Mouse (Mus musculus): ENCODE results near the gene Ap2b1.

Ap2b1 gene

DNA sequence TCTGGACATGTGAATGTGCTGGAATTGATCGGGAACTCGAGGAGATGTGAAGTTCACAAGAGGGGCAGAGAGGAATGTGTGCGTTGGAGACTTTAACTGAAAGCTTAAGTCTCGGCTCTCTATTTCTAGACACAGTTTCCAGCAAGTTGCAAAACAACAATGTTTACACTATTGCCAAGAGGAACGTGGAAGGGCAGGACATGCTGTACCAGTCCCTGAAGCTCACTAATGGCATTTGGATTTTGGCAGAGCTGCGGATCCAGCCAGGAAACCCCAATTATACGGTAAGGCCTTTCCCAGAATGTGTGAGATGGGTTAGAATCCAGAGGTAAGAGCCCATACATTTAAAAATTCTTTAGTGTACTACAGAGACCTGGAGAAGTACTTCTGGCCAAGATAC is 98.8 kb downstream of the Ap2b1 start:
- DNase-seq (ENCODE audit: low read depth, low spot score): no peak

DNA sequence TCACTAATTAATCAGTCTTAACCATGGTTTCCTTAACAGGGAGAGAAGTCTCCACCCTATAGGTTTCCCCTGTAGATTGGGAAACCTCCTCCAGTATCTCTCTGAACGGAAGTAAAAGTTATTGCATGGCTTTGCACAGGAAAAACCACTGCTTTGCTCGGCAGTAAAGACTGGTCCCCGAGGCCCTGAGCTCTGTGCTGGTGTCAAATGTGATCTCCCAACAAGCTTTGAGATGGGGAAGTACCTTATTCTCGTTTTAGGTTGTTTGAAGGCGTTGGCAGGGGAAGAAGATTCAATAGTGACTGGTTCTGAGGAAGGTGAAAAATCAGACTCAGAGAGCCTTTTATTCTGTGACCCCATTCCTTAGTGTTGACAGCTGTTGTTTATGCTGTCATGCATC is 99.9 kb downstream of the Ap2b1 start:
- DNase-seq (ENCODE audit: low read depth, low spot score): no peak

DNA sequence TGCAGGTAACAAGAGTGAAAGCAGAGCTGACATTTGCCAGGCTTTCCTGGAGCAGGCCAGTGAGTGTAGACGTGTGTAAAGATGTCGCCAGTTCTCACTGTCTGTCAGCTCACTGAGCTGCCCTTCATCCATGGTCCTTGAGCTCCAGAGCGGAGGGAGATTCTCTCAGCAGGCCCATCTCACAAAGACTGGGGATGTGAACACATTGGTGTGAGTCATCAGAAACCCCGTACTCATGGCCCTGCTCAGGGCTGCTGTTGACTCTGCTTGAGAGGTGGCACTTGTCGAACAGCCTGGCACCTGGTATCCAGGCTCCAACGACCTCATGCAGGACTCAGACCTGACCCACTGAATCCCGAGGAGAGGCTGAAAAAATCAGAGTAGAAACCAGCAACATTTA is 105.0 kb downstream of the Ap2b1 start:
- DNase-seq (ENCODE audit: low read depth, low spot score): no peak

DNA sequence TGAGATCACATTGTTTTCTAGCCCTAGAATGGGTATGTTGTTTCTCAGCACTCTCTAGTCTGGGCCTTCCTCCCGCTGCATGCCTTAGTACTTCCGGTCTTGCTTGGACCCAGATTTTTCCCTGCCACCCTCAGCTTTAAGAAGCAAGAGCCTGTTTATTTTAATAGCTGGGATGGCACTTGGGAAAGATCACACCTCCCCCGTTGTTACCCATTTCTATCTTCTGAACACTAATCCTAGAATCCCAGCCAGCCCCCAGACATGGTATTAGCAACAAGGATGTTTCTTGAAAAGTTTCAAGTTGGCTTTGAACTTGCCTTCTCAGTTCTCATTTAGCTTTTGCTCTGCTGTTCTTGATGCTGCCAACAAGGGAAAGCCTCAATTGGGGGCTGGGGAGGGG is 107.6 kb downstream of the Ap2b1 start:
- DNase-seq (ENCODE audit: low read depth, low spot score): no peak

DNA sequence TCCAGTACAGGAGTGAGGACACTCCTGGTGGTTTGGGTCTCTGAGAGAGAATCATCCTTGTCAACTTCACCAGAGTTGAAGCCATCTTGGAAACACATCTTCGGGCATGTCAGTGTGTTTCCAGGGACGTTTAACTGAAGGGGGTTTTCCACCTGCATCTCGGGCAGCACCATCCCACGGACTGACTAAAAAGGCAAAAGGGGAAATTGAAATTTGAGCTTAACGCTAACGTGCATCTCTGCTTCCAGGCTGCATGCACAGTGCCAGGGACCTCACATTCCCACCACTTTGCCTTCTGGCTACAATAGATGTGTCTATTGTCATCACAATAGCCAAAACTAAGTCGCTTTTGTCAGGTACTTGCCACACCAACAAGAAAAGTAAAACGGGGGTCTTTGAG is 109.4 kb downstream of the Ap2b1 start:
- DNase-seq (ENCODE audit: low read depth, low spot score): no peak

DNA sequence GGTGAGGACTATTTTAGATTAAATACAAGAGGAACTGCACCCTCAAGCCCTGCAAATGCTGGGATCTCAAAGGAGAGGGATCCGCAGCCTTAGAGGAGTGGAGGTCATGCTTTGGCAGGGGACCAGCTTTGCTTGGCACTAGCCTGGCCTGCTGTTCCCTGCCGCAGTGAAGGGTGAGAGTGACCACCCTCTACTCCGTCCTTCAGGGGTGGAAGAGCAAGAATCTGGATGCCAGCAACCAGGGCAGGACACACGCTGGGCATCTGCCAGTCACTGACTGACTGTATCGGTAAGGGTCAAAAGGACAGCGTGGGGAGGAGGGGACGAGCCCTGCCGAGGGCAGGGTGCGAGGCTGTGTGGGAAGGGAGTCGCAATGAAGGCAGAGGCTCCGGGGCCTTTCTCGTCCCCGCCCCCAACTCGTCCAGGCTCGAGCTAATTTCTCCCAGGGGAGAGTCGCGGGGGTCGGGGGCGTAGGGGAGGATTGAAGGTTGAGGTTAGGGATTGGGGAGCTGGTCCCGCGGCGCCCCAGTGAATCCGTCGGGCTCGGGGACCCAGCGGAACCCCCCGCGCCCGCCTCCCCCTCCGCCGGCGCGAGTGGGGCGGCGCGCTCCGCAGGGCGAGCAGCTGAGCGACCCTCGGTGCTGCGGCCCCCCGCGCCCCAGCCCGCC is 110.4 kb downstream of the Ap2b1 start, which contains the start of gene Rasl10b:
Rasl10b (plus strand) TSS at position 51 of the 668 bp plus-strand sequence.
- peak; percentile 30 for DNase-seq (ENCODE audit: low read depth, low spot score)

DNA sequence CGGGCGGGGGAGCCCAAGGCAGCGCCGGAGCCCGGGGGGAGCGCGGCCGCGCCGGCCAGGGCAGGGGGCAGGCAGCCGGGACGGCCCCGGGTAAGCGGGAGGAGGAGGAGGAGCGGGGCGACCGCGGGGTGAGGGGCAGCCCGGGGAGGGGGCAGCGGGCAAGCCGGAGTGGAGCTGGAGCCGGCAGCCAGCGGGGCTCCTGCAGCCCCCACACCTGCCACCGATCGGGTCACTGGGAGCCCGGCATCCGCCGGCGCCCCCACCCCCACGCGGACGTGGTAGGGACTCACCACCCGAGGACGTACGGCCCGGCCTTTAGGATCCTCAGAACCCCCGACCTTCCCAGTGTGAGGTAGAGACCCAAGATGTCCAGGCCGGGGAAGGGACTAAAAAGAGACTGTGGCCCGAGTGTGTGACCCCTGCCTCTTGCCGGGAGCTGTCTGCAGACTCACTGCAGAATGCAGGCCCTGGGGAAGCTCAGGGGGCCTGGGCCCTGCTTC is 111.0 kb downstream of the Ap2b1 start:
- no peak for DNase-seq (ENCODE audit: low read depth, low spot score)

DNA sequence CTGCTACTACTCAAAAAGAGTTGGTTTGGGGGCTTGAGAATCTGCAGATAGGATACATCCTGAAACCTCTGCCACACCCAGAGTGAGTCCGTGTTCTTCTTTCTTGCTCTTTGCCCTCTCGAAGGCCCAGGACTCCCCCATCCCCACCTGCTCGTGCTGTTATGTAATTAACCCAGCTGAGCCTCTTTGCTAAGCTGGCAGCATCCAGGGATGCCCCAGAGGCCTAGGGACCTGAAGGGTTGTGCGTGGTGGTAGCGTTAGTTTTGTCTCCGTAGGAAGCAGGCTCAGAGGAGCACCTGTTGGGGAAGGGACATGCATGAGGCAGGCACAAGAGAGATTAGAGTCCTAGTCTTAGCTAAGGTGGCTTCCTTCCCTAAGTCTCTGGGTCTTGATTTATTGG is 111.7 kb downstream of the Ap2b1 start:
- no peak for DNase-seq (ENCODE audit: low read depth, low spot score)

DNA sequence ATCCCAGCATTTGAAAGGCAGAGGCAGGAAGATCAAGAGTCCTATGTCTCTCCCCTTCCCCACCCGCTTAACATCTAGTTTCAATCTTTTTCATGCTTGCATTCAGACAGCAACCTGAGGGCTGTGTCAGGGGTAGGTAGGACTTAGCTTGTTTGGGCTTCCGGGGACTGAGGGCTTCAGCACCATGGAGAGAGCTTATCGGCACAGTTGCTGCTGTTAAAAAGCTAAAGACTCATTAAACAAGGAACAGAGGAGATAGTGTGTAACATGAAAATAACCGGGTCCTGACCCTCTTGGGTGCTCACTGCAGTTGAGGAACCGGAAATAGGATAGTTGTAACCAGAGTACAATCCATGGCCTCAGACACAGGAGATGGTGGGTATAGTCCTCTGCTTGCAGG is 118.3 kb downstream of the Ap2b1 start:
- DNase-seq (ENCODE audit: low read depth, low spot score): no peak

DNA sequence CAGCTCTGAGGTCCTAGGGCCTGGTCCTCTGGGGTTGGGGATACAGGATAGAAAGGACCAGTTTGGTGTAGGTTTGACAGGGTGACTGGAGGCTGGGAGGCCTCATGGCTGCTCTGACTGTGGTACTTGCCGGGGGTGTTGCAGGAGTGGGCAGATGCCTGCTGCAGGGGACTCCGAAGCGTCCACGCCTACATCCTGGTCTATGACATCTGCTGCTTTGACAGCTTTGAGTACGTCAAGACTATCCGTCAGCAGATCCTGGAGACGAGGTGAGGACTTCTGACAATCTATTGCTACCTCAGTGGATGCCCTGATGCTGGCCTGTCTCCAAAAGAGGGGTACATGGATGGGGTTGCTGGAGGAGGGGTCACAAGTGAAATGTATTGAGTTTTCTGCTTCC is 118.9 kb downstream of the Ap2b1 start:
- DNase-seq (ENCODE audit: low read depth, low spot score): no peak

DNA sequence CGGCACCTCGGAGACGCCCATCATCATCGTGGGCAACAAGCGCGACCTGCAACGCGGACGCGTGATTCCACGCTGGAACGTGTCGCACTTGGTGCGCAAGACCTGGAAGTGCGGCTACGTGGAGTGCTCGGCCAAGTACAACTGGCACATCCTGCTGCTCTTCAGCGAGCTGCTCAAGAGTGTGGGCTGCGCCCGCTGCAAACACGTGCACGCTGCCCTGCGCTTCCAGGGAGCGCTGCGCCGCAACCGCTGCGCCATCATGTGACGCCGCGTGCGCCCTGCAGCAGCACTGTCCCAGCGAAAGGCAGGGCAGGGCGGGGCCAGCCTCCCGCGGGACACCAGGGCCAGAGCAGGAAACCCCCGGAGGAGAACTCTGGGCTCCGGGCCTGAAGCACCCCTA is 119.7 kb downstream of the Ap2b1 start:
- DNase-seq (ENCODE audit: low read depth, low spot score): no peak

DNA sequence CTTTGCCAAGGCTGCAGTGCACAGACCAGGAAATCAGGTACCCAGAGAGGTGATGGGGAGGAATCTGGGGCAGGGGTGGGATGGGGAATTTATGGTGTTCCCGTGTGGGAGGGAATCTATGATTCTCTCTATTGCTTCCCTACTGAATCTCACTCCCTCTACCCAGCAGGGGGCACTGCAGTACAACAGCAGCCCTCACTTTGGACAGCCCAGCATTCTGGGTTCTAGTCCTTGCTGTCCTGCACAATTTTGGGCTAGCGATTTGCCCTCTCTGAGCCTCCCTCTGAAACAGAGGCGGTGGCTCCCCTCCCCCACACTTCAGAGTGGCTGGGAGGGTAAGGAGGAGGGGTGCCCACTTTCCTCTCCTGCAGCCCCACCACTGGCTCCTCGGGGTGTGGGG is 121.5 kb downstream of the Ap2b1 start:
- no peak for DNase-seq (ENCODE audit: low read depth, low spot score)

DNA sequence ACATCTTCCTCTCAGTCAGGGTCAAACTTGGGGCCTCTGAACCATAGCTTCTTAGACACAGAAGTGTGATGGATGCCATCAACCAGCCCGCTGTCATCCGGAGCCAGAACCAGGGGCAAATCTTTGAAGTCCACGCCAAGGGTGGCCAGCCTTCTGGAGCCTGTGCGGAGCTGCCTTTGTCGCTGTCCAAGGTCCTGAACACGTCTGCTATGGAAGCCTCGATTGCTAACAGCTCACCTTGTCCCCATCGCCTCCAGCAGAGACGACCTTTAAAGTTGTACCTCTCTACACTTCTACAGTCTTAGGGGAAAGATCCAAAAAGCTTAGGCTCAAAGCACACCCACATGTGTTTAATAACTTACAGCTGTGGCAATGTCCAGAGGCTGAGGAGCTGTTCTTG is 122.5 kb downstream of the Ap2b1 start:
- no peak for DNase-seq (ENCODE audit: low read depth, low spot score)

DNA sequence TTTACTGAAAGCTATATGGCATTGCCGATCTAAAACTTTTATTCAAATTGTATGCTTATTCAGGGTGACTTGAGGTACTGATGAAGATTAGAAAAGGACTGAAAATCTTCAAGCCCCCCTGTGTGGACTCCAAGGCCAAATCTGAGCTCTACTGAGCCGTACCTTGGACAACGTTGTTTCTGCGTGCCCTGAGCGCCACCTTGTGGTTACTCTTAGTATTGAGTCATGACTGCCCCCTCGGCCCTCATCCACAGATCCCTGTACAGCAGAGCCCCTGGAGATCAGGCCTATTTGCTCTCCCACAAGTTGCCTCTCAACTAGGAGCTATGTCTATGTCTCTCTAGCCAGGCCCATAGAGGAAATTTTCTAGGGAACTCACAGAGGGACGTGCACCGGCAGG is 125.9 kb downstream of the Ap2b1 start:
- DNase-seq (ENCODE audit: low read depth, low spot score): no peak

DNA sequence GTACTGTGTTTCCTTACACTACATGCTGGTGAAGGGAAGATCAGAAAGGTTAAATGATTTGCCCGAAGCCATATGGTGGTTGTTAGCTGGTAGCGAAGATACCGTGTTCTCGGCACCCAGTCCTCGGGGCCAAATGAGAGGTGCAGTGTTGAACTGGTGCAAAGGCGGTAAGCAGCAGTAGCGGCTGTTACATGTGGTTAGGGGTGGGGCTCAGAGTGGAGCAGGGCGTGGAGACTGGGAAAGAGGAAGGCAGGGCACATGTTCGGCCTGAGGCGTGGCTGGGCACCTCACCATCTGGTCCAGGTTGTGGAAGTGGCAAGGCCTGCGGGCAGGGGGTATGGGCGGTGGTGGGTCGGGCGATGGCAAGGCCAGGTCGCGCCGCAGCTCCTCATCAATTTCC is 128.1 kb downstream of the Ap2b1 start:
- DNase-seq (ENCODE audit: low read depth, low spot score): no peak

DNA sequence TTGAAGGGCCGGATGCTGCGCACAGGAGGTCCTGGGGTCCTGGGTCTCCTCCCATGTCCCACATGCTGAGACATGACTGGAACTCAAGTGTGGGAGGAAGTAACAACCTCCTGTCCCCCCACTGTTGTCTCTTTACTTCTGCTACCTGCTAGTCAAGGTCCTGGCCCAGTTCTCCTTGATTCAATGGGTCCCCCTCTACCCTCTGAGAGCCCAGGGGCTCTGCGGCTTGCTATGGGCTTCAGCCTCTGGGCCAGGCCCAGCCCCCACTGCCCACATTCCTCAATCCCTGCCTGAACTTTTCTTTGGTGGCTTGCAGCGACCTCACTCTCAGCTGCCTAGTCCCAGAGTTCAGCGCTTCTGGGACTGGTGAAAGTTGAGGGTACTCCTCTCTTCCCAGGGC is 130.5 kb downstream of the Ap2b1 start, which contains the start of gene Gas2l2:
Gas2l2 (minus strand) TSS at position 101 of the 400 bp plus-strand sequence.
- no peak for DNase-seq (ENCODE audit: low read depth, low spot score)

DNA sequence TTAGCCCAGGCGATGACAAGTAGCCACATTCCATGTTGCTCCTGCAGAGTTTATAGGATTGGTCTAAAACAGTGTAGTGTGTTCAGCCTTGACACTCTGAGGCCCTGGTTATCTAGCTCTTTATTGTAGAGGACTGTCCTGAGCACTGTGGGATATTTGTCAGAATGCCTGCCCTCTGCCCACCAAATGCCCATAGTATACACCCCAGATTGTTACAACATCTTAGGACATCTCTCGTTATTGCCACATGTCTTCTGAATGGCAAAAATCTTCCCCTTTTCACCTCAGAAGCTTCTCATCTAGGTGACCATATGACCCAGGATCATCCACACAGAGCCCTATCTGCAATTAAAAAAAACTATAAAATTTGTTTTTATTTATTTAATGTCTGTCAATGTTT is 133.7 kb downstream of the Ap2b1 start:
- no peak for DNase-seq (ENCODE audit: low read depth, low spot score)

DNA sequence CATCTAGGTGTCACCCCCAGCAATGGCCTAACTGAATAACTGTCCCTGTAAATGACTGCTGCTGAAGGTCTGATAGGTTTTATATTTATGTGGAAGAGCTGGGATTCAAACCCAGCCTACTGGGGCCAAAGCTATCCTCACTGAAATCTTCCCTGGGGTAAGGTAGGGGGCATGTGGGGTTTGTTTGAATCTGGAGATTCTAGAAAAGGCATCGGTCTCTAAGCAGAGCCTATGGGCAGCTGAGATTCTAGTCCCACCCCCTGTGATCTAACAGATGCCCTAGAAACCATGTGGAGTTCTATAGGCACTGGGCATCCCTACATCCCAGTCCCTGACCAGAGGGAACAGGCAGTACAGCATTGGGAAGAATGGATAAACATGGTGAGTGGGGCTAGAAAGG is 138.6 kb downstream of the Ap2b1 start, which contains the start of gene 1700020L24Rik:
1700020L24Rik (plus strand) TSS at position 301 of the 400 bp plus-strand sequence.
- DNase-seq (ENCODE audit: low read depth, low spot score): no peak

DNA sequence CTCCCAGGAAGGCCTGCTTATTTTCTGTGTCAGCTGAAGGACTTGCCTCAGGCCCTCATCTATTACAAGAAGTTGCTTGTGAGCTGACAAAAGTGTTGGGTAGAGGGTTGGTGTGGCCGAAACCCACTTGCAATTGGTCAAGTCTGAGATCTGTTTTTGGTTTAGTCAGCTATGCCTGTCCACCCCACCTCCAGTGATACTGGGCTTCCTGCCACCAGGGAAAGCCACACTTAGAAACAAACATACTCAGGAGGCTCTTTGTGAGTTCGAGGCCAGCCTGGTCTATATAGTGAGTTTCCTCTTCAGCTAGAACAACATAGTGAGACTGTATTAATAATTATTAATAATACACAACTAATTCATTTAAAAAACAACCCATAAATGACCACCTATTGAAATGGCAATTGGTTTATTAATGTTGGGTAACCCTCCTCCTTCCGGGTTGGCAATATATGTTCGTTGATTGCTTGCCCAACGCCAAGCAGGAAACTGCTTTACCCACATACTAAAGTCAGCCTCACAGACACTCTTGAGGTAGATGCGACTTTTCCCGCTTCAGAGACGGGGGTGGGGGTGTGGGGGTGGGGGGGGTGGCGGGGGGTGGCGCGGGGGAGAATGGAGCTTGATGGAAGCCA is 140.7 kb downstream of the Ap2b1 start:
- DNase-seq (ENCODE audit: low read depth, low spot score): no peak

DNA sequence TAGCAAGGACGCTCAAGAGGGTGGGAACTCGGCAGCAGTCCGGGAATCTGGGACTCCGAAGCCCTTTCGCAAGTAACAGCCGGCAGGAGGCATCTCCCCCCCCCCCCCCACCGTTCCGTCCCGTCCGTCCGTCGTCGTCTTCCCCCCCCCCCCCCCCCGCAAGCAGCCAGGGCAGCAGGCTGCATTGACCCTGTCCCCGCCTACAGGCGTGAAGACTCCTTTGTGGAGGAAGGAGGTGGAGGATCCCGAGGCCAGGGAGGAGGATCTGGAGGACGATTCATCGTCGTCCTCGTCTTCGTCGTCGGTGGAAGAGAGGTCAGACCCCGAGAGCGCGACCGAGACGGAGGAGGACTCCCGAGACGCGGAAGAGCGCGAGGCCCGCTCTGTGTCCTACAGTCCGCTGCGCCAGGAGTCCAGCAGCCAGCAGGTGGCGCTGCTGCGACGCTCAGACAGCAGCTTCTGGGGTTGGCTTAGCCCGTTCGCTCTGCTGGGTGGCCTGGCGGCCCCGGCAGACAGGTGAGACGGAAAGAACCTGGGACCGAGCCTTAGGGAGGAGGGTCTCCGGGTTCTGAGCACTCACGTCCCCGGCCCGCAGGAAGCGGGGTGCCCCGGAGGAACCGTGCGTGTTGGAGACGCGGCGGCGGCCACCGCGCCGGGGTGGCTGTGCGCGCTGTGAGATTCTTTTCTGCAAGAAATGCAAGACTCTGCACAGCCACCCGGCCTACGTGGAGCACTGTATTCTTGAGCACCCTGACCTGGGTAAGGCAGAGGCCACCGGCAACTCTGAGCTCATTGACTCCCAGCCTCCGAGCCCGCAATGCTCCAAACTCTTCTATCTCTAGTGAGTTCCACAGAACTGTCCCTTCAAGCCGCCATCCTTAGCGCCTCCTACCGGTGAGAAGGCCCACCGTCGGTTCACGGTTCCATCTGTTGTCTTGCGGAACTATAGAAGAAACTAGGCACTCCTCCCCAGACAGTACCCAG is 141.5 kb downstream of the Ap2b1 start:
- peak; percentile 69 for DNase-seq (ENCODE audit: low read depth, low spot score)

DNA sequence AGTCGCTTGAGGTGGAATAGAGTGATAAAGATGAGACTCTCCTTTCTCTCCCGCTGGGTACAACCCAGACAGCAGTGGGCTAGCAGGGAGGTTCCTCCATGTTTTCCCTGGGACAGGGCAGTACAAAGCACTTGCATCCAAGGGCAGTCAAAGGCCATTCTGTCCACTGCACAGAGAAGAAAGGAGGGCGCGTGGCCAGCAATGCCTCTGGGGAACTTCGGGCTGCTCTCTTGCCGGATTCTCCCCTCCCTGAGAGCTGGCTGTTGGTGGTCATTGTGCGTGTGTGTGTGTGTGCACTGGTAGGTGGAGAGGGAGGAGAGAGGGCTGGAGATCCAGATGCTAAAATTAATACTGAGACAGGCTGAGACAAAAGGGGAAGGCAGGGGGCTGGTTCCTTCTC is 142.4 kb downstream of the Ap2b1 start:
- no peak for DNase-seq (ENCODE audit: low read depth, low spot score)

All from brain, embryonic 18.5 days (tissue).